Mouse (Mus musculus): ENCODE measurements around the gene Trak2. TPM values are rescaled to one million over a fixed set of nuclear protein-coding genes. Genes with fewer than 3 reads are reported as not detected.
"Not testable (repeated sequence)": the region's sequence is repeated elsewhere in the genome, so short reads cannot be mapped to it uniquely, and the experiment has no call there.

The Trak2 gene
- polyA plus RNA-seq, 1 experiment from 2014 or later: 19.4 TPM

DNA sequence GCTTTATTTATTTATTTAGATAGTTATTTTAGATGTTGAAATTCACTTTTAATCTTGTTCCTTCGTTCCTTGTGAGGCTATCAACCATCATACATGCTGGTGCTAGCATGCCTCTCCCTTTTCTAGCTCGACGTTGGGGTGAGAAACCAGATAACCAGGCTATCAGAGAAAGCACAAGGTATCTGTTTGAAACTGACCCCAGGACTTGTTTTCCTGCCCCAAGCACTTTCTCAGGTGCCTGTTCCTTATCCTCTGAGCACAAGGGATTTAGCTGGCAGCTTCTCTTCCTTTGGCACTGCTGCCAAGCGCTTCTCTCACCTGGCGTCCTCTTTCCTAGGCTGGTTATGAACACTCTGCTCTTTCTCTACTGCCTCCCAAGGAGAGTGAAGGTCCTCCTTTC is 10.8 kb downstream of the Trak2 start:
- WGBS: 95% methylated on average over 5 of the region's 5 CpGs
- Histone ChIP-seq H3K27ac (no peak overlapping the region), H3K36me3 (no peaks in the 10 kb centered on the region), H3K9me3 (replicated peaks) (no peaks in the 10 kb centered on the region), H3K9ac (no peak overlapping the region), H3K4me1 (0 out of 2 replicates have a peak, but pooled peaks cover 5% of the 10 kb centered on the region), H3K27me3 (no peaks in the 10 kb centered on the region), H3K4me3 (no peak overlapping the region), H3K4me2 (replicated peaks) (no peak overlapping the region)
- ATAC-seq (ENCODE audit: low FRiP score): no peak

GRCm38 (mm10) chr1:58961152-58961893 is 11.9 kb downstream of the Trak2 start:
- 64% methylated on average over 12 of the region's 12 CpGs for WGBS
- Histone ChIP-seq H3K4me3 (no peak overlapping the region), H3K27ac (no peak overlapping the region), H3K4me1 (0 out of 2 replicates have a peak, but pooled peaks cover 5% of the 10 kb centered on the region), H3K36me3 (no peaks in the 10 kb centered on the region), H3K4me2 (replicated peaks) (no peak overlapping the region), H3K9me3 (replicated peaks) (no peaks in the 10 kb centered on the region), H3K9ac (no peak overlapping the region), H3K27me3 (no peaks in the 10 kb centered on the region)
- ATAC-seq (ENCODE audit: low FRiP score): no peak

- no peak overlapping the region for H3K4me3 ChIP-seq
- H3K9ac ChIP-seq: no peak overlapping the region
- H3K4me1 ChIP-seq: 0 out of 2 replicates have a peak, but pooled peaks cover 5% of the 10 kb centered on the region
- no peak for ATAC-seq (ENCODE audit: low FRiP score)
- no peak overlapping the region for H3K27ac ChIP-seq
- 82% methylated on average over 2 of the region's 2 CpGs for WGBS
- no peaks in the 10 kb centered on the region for H3K9me3 ChIP-seq (replicated peaks)
- no peaks in the 10 kb centered on the region for H3K27me3 ChIP-seq
- H3K36me3 ChIP-seq: no peaks in the 10 kb centered on the region
- no peak overlapping the region for H3K4me2 ChIP-seq (replicated peaks)
These were observed 13.5 kb downstream of the Trak2 start for GRCm38 (mm10) chr1:58959682-58960081.

DNA sequence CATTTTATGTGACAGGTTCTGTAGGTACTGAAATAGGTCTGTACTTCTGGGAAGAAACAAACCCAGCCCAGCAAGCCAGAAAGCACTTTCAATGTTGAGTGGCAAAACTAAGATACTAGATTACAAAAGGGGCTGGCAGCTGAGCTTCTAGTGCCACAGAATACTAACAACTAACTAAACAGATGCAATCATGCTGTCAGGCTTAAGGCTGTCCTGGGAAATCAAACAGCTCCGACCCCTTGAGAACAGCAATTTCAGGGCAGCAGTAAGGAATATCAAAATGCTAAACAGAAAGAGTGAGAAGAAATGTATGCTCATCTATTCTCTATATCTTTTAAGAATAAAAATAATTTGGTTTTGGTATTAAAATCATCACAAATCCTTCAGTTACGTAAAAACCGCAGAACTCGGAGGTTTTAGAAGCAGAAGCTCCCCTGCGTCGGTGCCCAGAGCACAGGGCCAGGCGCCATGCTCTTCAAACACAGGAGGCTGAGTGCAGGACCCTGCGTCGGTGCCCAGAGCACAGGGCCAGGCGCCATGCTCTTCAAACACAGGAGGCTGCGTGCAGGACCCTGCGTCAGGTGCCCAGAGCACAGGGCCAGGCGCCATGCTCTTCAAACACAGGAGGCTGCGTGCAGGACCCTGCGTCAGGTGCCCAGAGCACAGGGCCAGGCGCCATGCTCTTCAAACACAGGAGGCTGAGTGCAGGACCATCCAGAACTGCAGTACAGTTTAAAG is 14.3 kb downstream of the Trak2 start:
- WGBS: 84% methylated on average over 16 of the region's 16 CpGs
- H3K27me3 ChIP-seq; ATAC-seq (ENCODE audit: low FRiP score): not testable (repeated sequence)

GRCm38 (mm10) chr1:58957931-58958330 is 15.3 kb downstream of the Trak2 start:
- no peak for ATAC-seq (ENCODE audit: low FRiP score)
- Histone ChIP-seq H3K9ac (no peak overlapping the region), H3K9me3 (replicated peaks) (no peaks in the 10 kb centered on the region), H3K4me2 (replicated peaks) (no peak overlapping the region), H3K4me1 (0 out of 2 replicates have a peak, but pooled peaks cover 5% of the 10 kb centered on the region), H3K27me3 (no peaks in the 10 kb centered on the region), H3K27ac (no peak overlapping the region), H3K36me3 (no peaks in the 10 kb centered on the region), H3K4me3 (no peak overlapping the region)
- WGBS: 56% methylated on average over 2 of the region's 2 CpGs

More for the DNA sequence above, 14.3 kb downstream of the Trak2 start:
- H3K4me3 ChIP-seq; H3K36me3 ChIP-seq; H3K4me1 ChIP-seq; H3K27ac ChIP-seq; H3K9me3 ChIP-seq (replicated peaks); H3K4me2 ChIP-seq (replicated peaks); H3K9ac ChIP-seq: not testable (repeated sequence)

DNA sequence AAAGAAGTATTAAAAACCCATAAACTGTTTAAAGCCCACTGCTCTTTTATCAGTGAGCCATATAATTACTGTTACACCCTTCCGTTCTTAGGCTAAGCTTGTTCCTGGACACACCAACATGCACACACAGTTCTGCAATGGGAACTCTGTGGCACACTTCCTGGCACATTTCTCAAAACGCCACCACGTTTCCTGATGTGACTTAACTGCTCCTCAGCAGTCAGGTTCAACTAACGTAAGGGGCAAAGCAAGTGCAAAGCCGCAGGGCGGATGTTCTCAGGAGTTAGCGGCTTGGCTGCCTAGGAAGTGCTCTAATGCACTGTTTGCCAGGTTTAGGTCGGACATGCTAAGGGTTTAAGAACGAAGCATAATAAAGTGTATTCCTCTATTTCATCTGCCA is 17.0 kb downstream of the Trak2 start:
- Histone ChIP-seq H3K36me3 (no peaks in the 10 kb centered on the region), H3K4me3 (no peak overlapping the region), H3K9ac (no peak overlapping the region), H3K4me2 (replicated peaks) (no peak overlapping the region), H3K4me1 (peaks cover 6% of the 10 kb centered on the region; the same call in 1 of the 2 replicates), H3K27me3 (no peaks in the 10 kb centered on the region), H3K27ac (no peak overlapping the region), H3K9me3 (replicated peaks) (no peaks in the 10 kb centered on the region)
- no peak for ATAC-seq (ENCODE audit: low FRiP score)
- WGBS: 83% methylated on average over 9 of the region's 9 CpGs

GRCm38 (mm10) chr1:58955716-58956115 is 17.5 kb downstream of the Trak2 start:
- H3K27me3 ChIP-seq: no peaks in the 10 kb centered on the region
- no peak overlapping the region for H3K4me3 ChIP-seq
- H3K4me2 ChIP-seq (replicated peaks): no peak overlapping the region
- H3K9me3 ChIP-seq (replicated peaks): no peaks in the 10 kb centered on the region
- no peak for ATAC-seq (ENCODE audit: low FRiP score)
- no peak overlapping the region for H3K27ac ChIP-seq
- peaks cover 7% of the 10 kb centered on the region; the same call in 1 of the 2 replicates for H3K4me1 ChIP-seq
- WGBS: 93% methylated on average over 3 of the region's 3 CpGs
- no peak overlapping the region for H3K9ac ChIP-seq
- H3K36me3 ChIP-seq: no peaks in the 10 kb centered on the region

DNA sequence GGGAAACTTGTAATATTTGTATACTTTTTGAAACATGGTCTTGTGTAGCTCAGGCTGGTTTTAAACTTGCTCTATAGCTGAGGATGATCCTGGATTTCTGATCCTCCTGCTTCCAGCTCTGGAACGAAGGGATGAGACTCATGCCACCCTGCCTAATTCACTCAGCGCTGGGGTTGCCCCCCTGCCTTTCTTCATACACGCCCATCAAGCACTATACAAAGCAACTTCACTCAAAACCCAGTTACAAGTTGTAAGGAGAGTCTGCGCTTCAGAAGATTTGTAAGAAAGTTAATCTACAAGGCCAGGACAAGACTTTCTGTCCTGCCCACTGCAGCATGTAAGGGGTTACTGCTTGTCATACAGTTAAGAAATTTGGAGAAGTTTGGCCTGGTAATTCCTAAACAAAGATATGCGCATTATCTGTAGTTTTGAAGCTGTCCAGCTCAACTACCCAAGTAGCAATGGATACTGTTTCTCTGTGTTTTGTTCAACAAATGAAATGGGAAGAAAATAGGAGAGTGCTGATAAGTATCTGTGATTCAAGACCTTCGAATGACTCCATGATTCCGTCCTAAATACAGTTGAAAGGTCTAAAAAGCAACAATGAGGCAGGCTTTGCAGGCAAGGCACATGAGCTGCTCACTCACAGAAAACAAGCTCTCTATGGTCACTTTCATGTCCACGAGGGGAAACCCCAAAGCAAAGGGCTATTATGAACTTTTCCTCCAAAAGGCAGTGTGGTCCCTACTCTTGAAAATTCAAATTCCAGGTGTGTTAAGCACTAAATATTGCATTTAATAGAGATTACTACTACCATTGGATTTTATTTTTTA is 18.4 kb downstream of the Trak2 start:
- WGBS: 84% methylated on average over 8 of the region's 8 CpGs
- H3K4me1 ChIP-seq: peaks cover 7% of the 10 kb centered on the region; the same call in 1 of the 2 replicates

GRCm38 (mm10) chr1:58953686-58954434 is 19.4 kb downstream of the Trak2 start:
- Histone ChIP-seq H3K9me3 (replicated peaks) (no peaks in the 10 kb centered on the region), H3K27ac (no peak overlapping the region), H3K4me1 (peaks cover 7% of the 10 kb centered on the region; the same call in 1 of the 2 replicates), H3K9ac (no peak overlapping the region), H3K36me3 (no peaks in the 10 kb centered on the region), H3K4me3 (no peak overlapping the region), H3K4me2 (replicated peaks) (no peak overlapping the region), H3K27me3 (no peaks in the 10 kb centered on the region)
- 92% methylated on average over 9 of the region's 9 CpGs for WGBS
- no peak for ATAC-seq (ENCODE audit: low FRiP score)

More for the DNA sequence above, 18.4 kb downstream of the Trak2 start:
- H3K27ac ChIP-seq: no peak overlapping the region
- H3K36me3 ChIP-seq: no peaks in the 10 kb centered on the region
- ATAC-seq (ENCODE audit: low FRiP score): no peak
- H3K9ac ChIP-seq: no peak overlapping the region
- H3K27me3 ChIP-seq: no peaks in the 10 kb centered on the region
- H3K4me2 ChIP-seq (replicated peaks): no peak overlapping the region
- no peaks in the 10 kb centered on the region for H3K9me3 ChIP-seq (replicated peaks)
- no peak overlapping the region for H3K4me3 ChIP-seq

GRCm38 (mm10) chr1:58952997-58953396 is 20.2 kb downstream of the Trak2 start:
- 61% methylated on average over 4 of the region's 4 CpGs for WGBS
- H3K4me1 ChIP-seq: peaks cover 4% of the 10 kb centered on the region; the same call in 1 of the 2 replicates
- no peak for ATAC-seq (ENCODE audit: low FRiP score)
- H3K27me3 ChIP-seq: no peaks in the 10 kb centered on the region
- H3K9me3 ChIP-seq (replicated peaks): no peaks in the 10 kb centered on the region
- H3K9ac ChIP-seq: no peak overlapping the region
- H3K36me3 ChIP-seq: no peaks in the 10 kb centered on the region
- H3K27ac ChIP-seq: no peak overlapping the region
- H3K4me3 ChIP-seq: no peak overlapping the region
- H3K4me2 ChIP-seq (replicated peaks): no peak overlapping the region

DNA sequence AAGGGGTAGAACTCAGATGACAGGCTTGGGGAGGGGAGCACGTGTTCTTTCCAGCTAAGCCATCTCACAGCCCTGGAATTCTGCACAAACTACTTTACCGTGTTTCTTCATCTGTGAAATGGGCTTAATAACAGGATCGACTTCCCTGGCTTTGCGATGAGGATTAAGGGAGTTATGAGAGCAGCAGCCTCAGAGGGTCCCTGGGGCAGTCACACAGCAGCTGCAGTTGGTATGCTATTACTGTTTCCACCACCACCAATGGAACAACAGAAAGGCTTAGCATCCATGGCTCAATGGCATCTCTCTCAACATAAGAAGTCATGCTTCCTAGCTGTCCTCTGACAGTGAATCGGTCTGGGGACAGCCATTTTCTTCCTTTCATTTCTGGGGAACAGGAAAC is 20.7 kb downstream of the Trak2 start:
- no peak overlapping the region for H3K9ac ChIP-seq

More for the DNA sequence above, 20.7 kb downstream of the Trak2 start:
- H3K9me3 ChIP-seq (replicated peaks): no peaks in the 10 kb centered on the region
- H3K4me1 ChIP-seq: peaks cover 2% of the 10 kb centered on the region; the same call in 1 of the 2 replicates
- H3K36me3 ChIP-seq: no peaks in the 10 kb centered on the region
- WGBS: 87% methylated on average over 5 of the region's 5 CpGs
- H3K4me2 ChIP-seq (replicated peaks): no peak overlapping the region
- no peaks in the 10 kb centered on the region for H3K27me3 ChIP-seq
- no peak overlapping the region for H3K4me3 ChIP-seq
- no peak overlapping the region for H3K27ac ChIP-seq
- ATAC-seq (ENCODE audit: low FRiP score): no peak
